Mouse (Mus musculus) right cerebral cortex, postnatal 14 days (tissue): ENCODE results near the gene Cpe.
"Not testable (repeated sequence)": the region's sequence is repeated elsewhere in the genome, so short reads cannot be mapped to it uniquely, and the experiment has no call there.

Source experiments
- DNase-seq: peaks from one replicate; pipeline ENCODE4 v3.0.0; 2022

Cpe gene

DNA sequence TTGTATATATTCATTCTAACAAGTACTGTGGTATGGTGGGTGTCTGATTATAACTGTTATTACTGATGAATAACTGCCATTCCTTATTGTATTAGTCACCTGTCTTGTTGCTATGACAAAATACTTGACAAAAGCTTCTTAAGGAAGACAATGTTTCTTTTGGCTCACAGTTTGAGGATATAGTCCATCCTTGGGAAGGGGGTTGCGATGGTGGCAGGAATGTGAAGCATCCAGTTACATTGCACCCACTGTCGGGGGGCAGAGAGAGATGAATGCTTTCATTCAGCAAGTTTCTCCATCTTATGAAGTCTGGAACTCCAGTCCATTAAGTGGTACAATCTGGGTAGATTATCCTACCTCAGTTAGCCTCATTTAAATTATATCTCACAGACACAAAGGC is 19.9 kb downstream of the Cpe start:
- no peak for DNase-seq

DNA sequence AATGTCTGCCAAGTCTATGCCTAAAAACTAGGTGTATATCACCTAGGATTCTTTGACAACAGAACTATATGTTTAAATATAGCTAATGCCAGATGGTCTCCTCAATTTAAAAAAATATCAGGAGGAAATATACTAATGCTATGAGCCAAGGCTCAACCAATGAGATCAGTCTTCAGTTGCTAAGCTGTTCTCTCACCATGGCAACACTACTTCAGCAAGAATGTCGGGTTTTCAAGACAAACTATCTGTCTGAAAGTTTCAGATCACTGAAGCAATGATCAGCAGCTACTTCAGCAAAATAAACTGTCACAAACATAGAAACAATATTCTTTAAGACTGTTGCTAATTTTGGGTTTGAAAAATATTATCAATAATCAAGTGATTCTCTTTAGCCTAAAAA is 20.9 kb downstream of the Cpe start:
- DNase-seq = no peak

DNA sequence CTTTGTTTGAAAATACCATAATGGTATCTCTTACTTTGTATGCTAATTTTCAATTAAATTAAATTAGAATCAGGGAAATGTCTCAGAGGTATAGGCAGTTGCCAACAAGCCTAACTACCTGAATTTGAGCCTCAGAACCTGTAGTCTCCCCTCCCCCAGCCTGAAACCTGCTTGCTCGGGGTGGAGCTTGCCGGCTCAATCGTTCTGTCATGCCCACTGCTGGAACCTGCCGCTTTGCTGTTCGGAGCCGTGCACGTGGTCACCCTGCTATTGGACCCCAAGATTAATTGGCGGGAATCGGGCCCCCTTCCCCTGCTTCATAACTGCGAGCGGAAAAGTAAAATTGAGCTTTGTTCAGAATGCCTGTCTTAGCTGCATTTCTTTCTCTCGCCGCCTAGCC is 26.5 kb downstream of the Cpe start:
- not testable (repeated sequence) for DNase-seq

DNA sequence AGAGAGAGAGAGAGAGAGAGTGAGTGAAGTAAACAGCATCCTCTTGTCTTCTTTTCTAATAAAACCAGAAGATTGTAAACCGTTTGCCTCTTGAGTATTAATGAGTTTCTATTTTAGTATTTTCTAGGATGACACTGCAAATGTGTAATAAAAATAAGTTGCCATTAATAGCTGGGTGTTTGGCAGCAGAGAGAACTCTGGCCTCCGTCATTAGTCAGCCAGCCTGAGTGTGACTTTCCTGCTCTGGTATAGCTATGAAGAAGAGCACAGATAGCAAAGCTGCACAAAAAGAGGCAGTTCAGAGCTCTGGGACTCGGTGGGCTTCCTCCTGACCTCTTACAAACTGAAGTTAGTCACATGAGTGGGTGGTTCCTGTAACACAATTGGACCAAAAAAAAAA is 27.3 kb downstream of the Cpe start:
- DNase-seq = no peak

DNA sequence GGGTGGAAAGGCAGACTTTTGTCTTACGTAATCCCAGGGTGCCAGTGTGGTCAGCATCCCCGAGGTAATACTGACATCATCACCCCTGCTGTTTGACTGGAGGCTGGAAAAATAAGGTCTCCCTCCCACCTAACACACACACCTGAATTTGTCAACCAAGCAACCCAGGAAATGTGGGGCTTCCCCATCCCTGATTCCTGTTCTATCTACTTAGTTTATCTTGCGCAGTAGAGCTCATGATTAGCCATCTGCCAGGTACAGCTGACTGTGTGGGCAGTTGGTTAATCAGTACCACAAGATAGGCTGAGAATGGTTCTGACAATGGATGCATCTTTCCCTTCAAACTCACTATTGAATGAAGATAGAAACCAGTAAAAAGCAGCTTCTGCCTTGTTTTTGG is 28.0 kb downstream of the Cpe start:
- no peak for DNase-seq

DNA sequence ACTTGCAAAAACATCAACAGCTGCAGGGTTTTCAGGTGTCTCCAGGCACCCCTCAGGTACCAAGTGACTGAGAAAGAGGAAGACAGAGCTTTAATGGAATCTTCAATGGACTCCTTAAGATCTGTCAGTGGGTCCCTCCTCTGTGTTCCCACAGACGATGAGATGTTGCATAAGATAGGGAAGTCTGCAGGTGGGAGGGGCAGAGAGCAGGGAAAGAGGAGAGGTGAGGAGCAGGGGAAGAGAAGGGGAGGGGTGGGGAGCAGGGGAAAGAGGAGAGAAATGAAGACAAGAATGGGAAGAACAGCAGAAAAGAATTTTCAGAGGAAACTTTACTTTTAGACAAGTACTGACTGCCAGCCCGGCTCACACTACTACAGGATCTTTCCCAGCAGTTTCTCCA is 28.5 kb downstream of the Cpe start:
- no peak for DNase-seq

DNA sequence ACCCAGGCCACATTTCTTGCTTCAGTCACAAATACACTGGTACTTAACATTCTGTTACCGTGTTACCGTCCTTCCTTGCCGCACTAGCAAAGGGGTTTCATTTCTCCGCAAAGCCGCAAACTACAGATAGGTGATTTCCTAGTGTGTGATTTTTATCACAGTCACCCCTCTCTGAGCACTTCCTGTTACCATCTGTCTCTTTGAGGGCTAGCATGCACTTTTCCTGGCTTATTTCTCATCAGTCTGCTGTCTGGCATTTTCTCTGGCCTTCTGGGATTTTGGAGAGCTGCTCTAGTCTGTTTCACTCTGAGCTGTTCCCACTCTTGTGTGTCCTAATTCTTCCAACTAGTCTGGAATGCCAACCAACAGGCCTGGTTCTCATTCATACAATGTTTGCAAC is 33.8 kb downstream of the Cpe start:
- DNase-seq = no peak

DNA sequence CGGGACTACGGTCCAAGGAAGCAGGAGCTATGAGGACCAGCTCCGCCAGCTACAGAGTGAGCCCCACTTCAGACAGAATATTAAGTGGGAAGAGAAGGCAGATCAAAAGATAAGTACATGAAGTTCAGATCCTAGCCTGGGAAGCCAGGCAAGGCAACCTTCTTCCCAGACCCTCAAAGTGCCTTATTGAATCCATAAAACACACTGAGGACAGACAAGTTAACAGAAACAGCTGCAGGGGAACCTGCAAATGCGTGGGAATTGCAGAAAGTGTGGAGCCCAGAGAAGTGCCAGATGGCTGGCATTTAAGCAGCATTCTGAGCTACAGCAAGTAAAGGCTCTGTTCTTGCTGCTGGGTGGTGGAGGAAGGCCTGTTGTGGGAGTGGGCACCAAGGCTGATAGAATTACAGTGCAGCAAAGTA is 34.9 kb downstream of the Cpe start:
- DNase-seq = peak; percentile 38

DNA sequence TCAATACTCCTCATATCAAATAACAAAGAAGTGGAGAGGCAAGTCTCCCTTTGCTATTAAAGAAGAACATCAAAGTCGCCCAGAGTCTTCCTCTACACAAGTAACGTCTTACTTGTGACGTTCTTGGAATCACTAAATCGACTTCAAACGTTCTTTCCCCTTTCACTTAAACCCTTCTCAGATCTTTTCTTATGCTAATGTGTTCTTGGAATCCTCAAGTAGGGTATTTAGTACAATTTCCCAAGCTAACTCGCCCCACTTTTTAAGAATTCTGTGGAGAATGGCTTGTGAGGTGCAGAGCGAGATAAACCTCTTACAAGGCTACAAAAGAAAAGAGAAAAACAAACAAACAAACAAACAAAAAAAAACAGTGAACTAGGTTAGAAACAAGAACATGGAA is 35.3 kb downstream of the Cpe start:
- DNase-seq = no peak

DNA sequence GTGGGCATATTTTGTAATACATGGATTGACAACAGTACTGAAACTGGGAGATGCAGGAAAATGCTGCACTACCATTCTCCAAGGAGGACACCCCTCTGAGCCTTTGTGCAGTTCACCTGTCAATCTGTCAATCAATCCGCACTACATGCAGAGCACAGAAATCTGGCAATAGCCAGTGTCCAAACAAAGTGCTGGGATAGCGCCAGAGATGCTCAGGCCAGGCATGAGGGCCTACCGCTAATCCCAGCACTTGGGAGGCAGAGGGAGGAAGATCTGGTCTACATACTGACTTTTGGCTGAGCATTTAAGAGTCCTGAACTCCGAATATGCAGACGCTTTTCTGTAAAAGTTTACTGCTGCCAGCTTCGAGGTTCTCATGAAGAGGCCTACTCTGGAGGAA is 37.0 kb downstream of the Cpe start:
- DNase-seq = no peak

DNA sequence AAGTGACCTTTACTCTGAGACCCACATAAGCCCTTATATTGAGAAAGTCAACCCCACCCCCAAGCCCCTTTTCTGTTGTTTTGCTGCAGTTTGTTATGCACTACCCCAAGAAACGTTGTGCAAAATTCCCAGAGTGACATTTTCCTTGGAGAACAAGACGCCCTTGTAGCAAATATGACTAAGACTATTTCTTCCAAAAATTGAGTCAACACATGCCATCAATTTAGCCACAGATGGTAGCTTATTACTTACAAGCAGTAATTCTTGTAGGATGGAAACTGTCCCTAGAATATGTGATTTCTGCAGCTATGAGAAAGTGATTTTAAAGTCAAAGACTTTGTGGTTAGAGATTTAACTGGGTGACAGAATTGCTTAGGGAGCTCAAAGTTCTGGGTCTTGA is 37.8 kb downstream of the Cpe start:
- no peak for DNase-seq

DNA sequence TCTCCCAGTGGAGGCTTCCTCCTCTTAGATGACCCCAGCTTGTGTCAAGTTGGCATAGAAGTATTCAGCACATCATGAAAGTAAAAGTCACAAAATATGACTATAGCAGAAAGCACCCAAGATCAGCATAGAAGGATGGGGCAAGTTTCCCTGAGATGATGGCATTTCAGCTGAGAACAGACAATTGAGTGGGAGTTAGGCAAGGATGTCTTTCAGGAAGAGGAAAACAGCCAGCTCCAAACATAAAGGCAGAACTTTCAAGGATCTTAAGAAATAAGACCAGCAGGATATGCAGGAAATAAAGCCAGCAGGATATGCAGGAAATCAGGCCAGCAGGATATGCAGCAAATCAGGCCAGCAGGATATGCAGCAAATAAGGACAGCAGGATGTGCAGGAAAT is 40.6 kb downstream of the Cpe start:
- DNase-seq = no peak

DNA sequence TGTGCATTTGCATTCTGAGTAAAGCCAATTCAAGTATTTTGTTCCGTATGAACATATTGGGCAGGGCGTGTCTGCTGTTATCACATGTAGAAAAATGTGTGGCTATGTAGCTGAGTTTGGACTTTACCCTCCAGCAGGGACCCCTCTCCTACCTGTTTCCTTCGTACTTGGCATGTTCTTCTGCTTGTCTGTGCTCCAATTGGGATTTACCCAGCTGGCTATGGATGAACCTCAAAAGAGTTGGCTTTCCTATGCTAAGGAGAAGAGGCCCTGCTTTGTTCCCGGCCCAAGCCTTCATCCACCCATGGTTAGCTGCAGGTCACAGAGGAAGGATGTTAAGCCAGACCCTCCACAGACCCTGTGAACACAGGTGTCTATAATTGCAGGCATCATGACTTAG is 44.8 kb downstream of the Cpe start:
- no peak for DNase-seq

DNA sequence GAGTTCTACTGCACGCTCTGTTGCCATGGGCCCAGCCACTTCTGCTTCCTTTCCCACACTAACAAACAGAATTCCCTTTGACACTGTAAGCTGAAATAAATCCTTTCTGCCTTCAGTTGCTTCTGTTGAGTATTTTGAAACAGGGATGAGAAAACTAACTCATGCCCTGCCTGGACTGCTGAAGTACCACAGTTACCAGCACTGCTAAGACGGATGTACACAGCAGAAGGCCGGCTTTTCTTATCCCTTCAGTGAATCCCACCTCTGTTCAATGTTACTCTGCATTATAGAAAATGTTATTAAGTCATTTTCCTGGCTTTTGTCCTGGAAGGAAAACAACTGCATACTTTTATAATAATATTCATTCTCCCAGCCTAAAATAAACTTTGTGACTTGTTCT is 45.7 kb downstream of the Cpe start:
- DNase-seq = no peak

DNA sequence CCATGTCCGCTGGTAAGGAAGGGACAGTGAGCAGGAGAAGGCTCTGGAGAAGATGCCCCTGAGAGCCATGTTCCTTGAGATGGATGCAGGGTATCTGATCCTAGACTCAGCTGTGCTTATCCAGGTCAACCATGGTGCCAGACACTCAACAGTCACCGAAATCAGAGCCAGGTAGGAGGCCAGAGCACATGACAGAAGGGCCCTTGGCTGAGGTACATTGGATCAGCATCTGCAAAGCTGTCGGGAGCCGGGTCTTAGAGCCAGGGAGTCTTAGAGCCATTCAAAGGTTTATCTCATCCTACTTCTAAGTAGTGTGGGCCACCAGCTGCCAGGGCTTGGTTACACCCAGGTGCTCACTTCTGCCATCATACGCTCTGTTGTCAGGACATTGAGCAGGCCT is 46.4 kb downstream of the Cpe start:
- DNase-seq = no peak

DNA sequence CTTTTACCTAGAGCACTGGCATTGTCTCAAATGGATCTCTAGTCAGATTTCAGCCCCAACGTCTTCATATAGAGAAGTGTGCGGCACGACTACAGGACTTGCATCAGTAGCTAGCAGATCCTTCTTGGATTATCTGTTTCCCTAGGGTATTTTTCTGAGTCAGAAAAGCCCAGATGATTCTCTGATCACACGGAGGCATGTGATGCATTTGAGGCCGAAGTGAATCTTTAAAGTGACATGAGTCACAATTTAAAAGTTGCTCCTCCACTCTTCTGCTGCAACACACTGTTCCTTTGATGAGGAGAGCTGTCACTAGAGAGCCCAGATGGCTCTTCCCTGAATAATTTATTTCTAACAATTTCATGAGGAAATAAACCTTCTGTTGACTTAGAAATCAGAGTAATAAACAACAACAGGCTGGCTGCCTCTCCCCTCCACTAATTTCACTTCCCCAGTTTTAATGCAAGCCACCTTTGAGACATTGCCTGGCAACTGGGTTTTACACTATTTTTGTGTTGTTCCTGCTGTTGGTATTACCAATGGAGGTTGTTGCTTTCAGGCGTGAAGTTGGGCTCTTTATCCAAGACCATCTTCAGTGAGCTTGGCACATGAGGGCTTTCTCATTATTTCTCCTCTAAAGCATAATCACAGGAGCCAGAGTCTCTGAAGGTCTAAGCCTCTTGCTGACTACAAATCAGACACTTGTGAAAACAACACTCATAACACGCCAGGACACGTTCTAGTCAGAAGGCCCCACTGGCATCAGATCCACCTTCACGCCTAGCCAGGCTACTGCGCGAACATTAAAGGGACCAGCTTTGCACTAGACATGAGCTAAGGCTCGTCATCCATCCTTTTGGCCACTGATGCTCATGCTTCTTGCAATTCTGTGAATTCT is 48.5 kb downstream of the Cpe start:
- no peak for DNase-seq

DNA sequence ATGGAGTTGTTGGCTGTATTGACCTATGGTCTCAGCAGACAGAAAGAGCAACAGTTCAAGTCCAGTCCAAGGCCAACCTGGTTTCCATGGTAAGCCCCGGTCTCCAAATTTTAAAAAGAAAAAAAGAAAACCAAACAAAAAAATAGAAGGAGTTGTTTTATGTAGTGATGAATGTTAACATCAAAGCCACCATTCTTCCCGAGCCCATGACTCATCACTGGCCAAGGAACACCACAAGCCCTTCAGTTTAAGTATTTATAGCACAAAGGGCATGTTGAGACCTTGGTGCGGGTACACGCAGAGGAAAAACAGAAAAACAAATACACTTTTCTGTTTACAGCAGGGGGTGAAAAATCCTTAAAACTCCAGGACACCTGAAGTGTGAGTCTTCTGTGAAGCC is 49.5 kb downstream of the Cpe start:
- DNase-seq = no peak

DNA sequence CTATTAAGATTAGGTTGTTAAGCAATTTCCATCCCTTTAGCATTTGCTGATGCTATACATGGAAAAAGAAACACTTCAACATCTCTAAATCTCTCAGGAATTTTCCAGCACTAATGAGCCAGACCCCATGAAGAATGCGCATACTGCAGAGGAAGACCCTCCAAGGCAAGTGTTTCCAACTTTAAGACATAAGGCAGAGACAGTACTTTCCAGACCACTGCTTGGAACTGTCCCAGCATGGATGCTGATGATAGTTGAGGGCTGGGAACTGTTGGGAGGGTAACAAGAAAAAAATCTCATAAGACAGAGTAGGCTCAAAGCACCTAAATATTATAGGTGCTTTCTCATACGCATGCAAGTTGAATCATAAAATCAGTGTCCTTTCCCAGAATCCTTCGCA is 50.1 kb downstream of the Cpe start:
- DNase-seq = no peak

DNA sequence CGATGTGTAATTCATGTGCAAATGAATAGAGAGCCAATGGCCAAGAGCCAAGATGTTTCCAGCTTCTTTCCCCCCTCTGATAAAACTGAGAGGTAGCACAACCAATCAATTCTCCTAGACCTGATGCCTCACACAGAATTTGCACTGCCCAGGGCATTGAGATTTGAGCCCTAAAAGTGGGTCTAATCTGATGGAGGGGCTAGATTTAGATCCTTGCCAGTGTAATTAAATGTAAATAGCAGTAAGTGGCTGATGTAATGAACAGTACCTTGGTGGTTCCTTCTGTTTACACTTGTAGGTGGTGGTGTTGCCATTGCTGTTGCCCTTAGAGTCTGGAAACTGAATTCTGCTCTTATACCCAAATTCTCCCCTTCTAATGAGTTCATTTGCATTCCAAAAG is 52.3 kb downstream of the Cpe start:
- DNase-seq = no peak

DNA sequence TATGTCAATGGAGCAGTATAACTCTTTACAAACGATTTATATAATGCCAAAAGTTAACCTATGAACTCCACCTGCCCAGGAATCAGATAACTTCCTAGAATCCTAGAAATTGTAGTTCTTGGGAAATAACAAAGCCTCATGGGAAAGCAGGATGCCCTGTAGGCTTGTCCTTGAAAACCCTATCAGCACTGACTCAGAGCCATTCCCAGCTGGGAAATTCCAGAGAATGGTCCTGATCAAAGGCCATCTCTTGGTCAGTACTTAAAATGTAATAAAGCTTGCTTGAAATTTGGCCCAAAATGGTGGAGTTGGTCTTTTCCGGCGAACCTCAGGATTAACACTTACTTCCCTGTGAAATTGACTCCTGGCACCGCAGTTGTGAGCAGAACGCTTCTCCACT is 53.2 kb downstream of the Cpe start:
- no peak for DNase-seq

DNA sequence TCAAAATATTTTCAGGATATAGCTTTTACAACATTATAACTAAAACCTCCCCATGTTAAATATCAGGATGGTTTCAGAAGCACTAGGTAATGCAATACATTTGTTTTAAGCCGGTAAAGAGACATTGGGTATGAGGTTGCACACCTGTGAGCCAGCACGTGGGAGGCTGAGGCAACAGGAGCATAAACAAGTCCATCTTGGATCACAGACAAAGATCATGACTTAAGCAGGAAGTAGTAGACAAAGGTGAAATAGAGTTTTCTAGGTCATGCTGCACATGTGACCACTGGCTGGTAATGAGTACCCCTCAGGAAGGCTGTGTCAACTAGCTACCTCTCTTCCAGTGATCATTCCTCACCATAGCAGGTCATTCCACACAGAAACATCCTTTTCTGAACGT is 58.0 kb downstream of the Cpe start:
- no peak for DNase-seq

DNA sequence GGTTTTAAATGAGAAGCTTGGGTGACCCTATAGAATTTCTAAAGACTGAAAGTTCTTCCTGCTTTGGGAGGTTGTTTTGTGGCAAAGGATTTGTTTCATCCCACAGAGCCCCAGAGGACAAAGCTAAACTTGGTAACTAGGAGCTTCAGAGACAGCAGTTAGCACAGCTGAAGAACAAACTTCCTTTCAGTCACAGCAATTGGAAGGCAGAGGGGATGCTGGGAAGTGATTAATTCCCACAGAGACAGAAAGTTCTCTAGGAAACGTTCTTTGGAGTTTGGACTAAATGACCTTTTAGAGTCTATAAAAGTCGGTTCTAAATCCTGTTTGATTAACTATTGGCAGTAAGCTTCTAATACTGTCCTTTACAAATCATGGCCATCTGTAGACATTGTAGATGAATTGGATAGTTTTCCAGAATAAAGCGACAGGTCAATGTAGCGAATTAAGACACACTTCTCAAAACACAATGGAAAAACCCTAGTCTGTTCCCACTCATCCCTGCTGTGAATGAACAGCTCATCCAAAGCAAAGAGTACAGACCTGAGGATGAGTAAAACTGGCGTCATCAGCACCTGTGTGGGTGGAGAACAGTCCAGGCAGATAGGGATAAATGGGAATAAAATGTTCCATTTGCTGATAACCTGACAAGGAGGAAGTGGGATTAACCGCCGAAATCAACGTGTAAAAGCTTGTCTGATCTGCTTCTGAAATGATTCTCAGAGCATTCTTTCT is 58.6 kb downstream of the Cpe start:
- no peak for DNase-seq

DNA sequence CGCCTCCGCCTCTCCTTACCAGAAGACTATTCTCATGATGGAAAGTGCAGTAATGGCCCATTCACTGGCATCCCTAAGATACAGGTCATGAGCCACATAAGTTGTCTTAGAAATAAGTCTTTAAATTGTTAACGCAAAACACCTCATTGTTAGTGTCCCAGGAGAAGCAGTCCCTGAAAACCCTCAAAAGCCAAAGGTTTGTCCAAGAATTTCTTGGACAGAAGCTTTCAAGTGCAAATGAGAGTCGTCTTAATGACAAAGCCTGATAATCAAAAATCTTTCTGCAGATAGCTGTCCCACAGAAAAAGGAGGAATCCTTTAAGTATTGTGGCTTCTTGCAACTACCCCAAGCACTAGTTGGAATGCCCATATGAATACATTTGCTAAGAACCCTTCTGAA is 60.7 kb downstream of the Cpe start:
- no peak for DNase-seq

DNA sequence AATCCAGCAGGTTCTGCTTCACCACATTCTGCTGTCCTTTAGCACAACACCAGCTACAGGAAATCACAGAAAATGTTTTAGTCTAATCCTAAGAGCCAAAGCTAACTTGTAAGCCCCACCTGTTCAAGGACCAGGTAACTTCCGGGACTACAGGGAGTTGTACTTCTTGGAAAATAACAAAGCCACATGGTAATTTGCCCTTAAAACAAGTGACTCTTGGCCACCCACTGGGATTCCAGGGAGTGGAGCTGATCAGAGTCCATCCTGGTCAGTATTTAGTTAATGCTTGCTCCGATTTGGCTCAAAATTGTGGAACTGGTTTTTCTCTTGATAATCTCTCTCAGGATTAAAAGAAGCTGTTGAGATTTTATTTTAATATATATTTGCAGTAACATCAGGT is 61.1 kb downstream of the Cpe start:
- DNase-seq = no peak
